Mouse (Mus musculus) adrenal gland, adult (tissue): ENCODE data around the gene Atp8b2.

ENCODE experiments used
- DNase-seq, 2 experiments: peaks; one replicate each; pipeline ENCODE4 v3.0.0; 2022 to 2023; ENCODE audit warnings: low spot score in 1 of 2; ENCODE audit not compliant: inconsistent age in 2 of 2

Gene Atp8b2

GRCm38 (mm10) chr3:89960469-89960868 is 2.8 kb downstream of the Atp8b2 start:
- peak; percentile 96 to 97 for DNase-seq

GRCm38 (mm10) chr3:89959435-89959834 is 3.9 kb downstream of the Atp8b2 start:
- peak in 1 of 2 experiments; percentile 52 for DNase-seq

- DNase-seq: no peak
These were observed 5.4 kb downstream of the Atp8b2 start for GRCm38 (mm10) chr3:89957880-89958279.

GRCm38 (mm10) chr3:89956177-89956971 is 6.9 kb downstream of the Atp8b2 start:
- no peak for DNase-seq

- peak; percentile 75 to 90 for DNase-seq
These were observed 9.9 kb downstream of the Atp8b2 start for GRCm38 (mm10) chr3:89953420-89953819.

GRCm38 (mm10) chr3:89948655-89949054 is 14.7 kb downstream of the Atp8b2 start:
- DNase-seq: no peak

- no peak for DNase-seq
These were observed 15.3 kb downstream of the Atp8b2 start for GRCm38 (mm10) chr3:89948021-89948420.

GRCm38 (mm10) chr3:89945026-89945425 is 18.3 kb downstream of the Atp8b2 start:
- DNase-seq: no peak

- peak; percentile 83 to 88 for DNase-seq
These were observed 20.4 kb downstream of the Atp8b2 start for GRCm38 (mm10) chr3:89942894-89943293.

GRCm38 (mm10) chr3:89936495-89936894 is 26.8 kb downstream of the Atp8b2 start:
- no peak for DNase-seq

- no peak for DNase-seq
These were observed 30.4 kb downstream of the Atp8b2 start for GRCm38 (mm10) chr3:89932925-89933324.

- DNase-seq: no peak
These were observed 34.4 kb downstream of the Atp8b2 start for GRCm38 (mm10) chr3:89928956-89929355.

GRCm38 (mm10) chr3:89926440-89926839 is 36.9 kb downstream of the Atp8b2 start:
- no peak for DNase-seq

GRCm38 (mm10) chr3:89920711-89921110 is 42.6 kb downstream of the Atp8b2 start:
- DNase-seq: no peak

GRCm38 (mm10) chr3:89917408-89917807 is 45.9 kb downstream of the Atp8b2 start:
- DNase-seq: no peak

GRCm38 (mm10) chr3:89916622-89917021 is 46.7 kb downstream of the Atp8b2 start:
- no peak for DNase-seq

- DNase-seq: no peak
These were observed 48.6 kb downstream of the Atp8b2 start for GRCm38 (mm10) chr3:89914700-89915099.

GRCm38 (mm10) chr3:89912543-89913391 is 50.5 kb downstream of the Atp8b2 start, which contains the start of gene Il6ra:
Gene Il6ra, minus strand, starts transcription at chr3:89913196.
- peak; percentile 91 to 97 for DNase-seq

GRCm38 (mm10) chr3:89912108-89912542 is 51.2 kb downstream of the Atp8b2 start:
- DNase-seq: no peak

- DNase-seq: no peak
These were observed 52.1 kb downstream of the Atp8b2 start for GRCm38 (mm10) chr3:89911207-89911606.

GRCm38 (mm10) chr3:89909703-89910542 is 53.4 kb downstream of the Atp8b2 start:
- DNase-seq: no peak
